Mouse (Mus musculus) megakaryocyte, embryonic 14.5 days (primary cell): ENCODE data around the gene Dot1l. TPM values are rescaled to one million over a fixed set of nuclear protein-coding genes. Genes with fewer than 3 reads are reported as not detected.

Experiments
- H3K27me3 ChIP-seq: replicated peaks from 2 replicates; pipeline ENCODE3; 2012; ENCODE audit warnings: inconsistent platforms
- H3K36me3 ChIP-seq: replicated peaks from 2 replicates; pipeline ENCODE3; 2012; ENCODE audit warnings: low read length, inconsistent platforms, mixed read lengths
- H3K4me1 ChIP-seq: 2 replicates; pipeline ENCODE4 v1.6.1; 2012; ENCODE audit warnings: inconsistent platforms
- H3K4me3 ChIP-seq: replicated peaks from 2 replicates; pipeline ENCODE3; 2012; ENCODE audit warnings: moderate library complexity, mild to moderate bottlenecking, inconsistent platforms
- H3K9me3 ChIP-seq: 2 replicates; pipeline ENCODE4 v1.6.1; 2012; ENCODE audit warnings: inconsistent platforms
- FLI1 ChIP-seq: IDR thresholded peaks from 2 replicates; pipeline ENCODE4 v1.6.1; 2012; ENCODE audit warnings: low read length, inconsistent platforms, mixed read lengths
- GATA1 ChIP-seq: IDR thresholded peaks from 3 replicates; pipeline ENCODE4 v1.6.1; 2012; ENCODE audit warnings: mixed read lengths, low read length, inconsistent platforms, borderline replicate concordance
- polyA plus RNA-seq: library from polyadenylated mRNA; stranded (reverse); fragments of >175 nt; gene quantifications from 2 replicates; pipeline ENCODE4 v1.2.3, GENCODE M21; 2012; ENCODE audit warnings: low replicate concordance; ENCODE audit not compliant: insufficient read depth

Gene Dot1l
- polyA plus RNA-seq, 1 experiment, result 35.3 TPM

- H3K4me1 ChIP-seq, result peaks cover 52% of the 10 kb centered on the region
- peaks cover 11% of the 10 kb centered on the region for H3K9me3 ChIP-seq
- H3K27me3 ChIP-seq, result peaks cover 92% of the 10 kb centered on the region
- TF ChIP-seq FLI1 (no peak), GATA1 (no peak)
- H3K36me3 ChIP-seq, result no peaks in the 10 kb centered on the region
- no peak overlapping the region for H3K4me3 ChIP-seq
Observed at GRCm38 (mm10) chr10:80839848-80840247, 84.8 kb downstream of the Dot1l start.

- peaks cover 41% of the 10 kb centered on the region for H3K4me1 ChIP-seq
- no peak overlapping the region for H3K4me3 ChIP-seq
- no peak for TF ChIP-seq FLI1
- TF ChIP-seq GATA1, result no peak
- peaks cover 92% of the 10 kb centered on the region for H3K27me3 ChIP-seq
- no peaks in the 10 kb centered on the region for H3K36me3 ChIP-seq
- H3K9me3 ChIP-seq, result no peaks in the 10 kb centered on the region
Observed at GRCm38 (mm10) chr10:80841685-80842084, 86.7 kb downstream of the Dot1l start.

GRCm38 (mm10) chr10:80842334-80842733 lies 87.3 kb downstream of the Dot1l start:
- H3K36me3 ChIP-seq, result no peaks in the 10 kb centered on the region
- no peak for TF ChIP-seq GATA1
- no peak for TF ChIP-seq FLI1
- no peak overlapping the region for H3K4me3 ChIP-seq
- H3K4me1 ChIP-seq, result peaks cover 34% of the 10 kb centered on the region
- H3K27me3 ChIP-seq, result peaks cover 91% of the 10 kb centered on the region
- H3K9me3 ChIP-seq, result no peaks in the 10 kb centered on the region

DNA sequence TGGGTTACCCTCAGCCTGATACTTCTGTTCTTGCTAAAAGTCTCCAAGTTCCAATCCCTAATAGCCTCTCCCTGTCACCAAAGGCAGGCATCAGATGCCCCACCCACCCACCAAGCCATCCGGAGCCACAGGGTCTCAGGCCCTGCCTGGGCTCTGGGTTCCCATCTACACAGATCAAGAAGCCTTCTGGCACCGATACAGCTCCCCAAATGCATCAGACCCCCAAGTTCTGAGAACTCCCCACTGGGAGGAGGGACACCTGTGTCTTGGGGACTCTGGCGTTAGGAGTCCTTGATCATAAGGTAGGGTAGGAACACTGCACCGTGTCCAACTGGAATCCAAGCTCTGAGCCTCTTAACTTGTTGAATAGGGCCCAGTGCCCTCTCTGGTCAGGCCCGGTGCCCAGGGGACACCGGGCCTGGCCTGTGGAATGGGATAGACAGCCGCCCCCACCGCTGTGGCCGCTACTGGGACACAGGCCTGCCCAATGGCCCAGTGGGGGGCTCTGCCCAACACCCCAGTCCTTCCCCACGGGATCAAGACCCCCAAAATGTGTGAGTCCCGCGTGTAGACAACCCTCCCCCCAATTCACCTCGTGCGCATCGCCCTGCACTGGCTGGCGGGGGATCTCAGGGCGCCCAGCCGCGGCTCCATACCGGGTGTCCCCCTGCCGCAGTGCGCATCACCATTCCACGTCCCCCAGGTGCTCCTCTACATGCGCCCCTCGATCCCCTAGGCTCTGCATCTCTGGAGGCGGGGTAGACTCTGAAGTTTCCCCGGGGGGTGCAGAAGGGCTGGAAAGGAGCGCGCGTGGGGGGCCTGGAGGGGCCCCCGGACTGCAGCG lies 88.3 kb downstream of the Dot1l start:
- Histone ChIP-seq H3K4me3 (peak overlapping the region; percentile 82), H3K4me1 (peaks cover 28% of the 10 kb centered on the region), H3K9me3 (no peaks in the 10 kb centered on the region), H3K27me3 (peaks cover 83% of the 10 kb centered on the region), H3K36me3 (no peaks in the 10 kb centered on the region)
- TF ChIP-seq FLI1, result no peak
- TF ChIP-seq GATA1, result no peak

DNA sequence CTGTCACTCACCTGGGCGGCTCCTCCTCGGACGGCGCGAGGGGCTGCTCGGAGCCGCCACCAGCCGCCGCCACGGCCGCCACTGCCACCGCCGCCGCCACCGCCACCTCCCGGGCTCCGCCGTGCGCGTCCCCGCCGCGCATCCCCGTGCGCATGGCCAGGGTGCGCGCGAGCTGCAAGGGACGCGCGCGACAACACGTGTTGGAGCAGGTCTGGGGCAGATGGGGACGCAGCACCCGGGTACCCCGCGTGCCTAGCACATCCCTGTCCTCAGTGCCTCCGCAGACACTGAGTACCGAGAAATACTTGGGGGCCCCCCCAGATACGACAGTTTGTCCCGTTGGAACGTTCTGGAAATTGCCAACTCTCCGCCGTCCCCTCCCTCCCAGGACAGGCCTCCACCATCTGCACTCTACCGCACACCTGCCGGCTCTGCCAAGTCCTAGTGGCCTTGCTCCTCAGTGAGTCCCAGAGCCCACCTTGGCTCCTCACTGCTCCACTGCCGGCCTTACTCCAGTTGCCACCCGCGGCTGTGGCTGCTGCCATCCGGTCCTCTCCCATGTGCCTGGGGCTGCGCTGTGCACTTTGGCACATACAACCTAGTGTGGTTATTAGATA lies 89.0 kb downstream of the Dot1l start, which contains the start of gene Lingo3:
Gene Lingo3 (minus strand): TSS at position 109 of the 617 bp plus-strand sequence.
- TF ChIP-seq FLI1 (no peak), GATA1 (no peak)
- H3K36me3 ChIP-seq, result no peaks in the 10 kb centered on the region
- H3K4me3 ChIP-seq, result peak within 1 kb of the TSS; percentile 82
- H3K9me3 ChIP-seq, result no peaks in the 10 kb centered on the region
- H3K4me1 ChIP-seq, result peaks cover 31% of the 10 kb centered on the region
- H3K27me3 ChIP-seq, result peaks cover 78% of the 10 kb centered on the region

Other genes with a start within 250 kb of the Dot1l start
- 0.49 TPM in 1 of 2 replicates, not detected in the other for gene Atp8b3, start 216.1 kb upstream of the Dot1l start, polyA plus RNA-seq
- 81.2 and 149 TPM in 2 replicates for gene Rexo1, start 193.6 kb upstream of the Dot1l start, polyA plus RNA-seq
- gene Klf16, start 177.9 kb upstream of the Dot1l start, polyA plus RNA-seq, result 35.6 and 98.1 TPM in 2 replicates
- 581 and 2,064 TPM in 2 replicates for gene Abhd17a, start 164.9 kb upstream of the Dot1l start, polyA plus RNA-seq
- 19.2 and 31.4 TPM in 2 replicates for gene Scamp4, start 152.3 kb upstream of the Dot1l start, polyA plus RNA-seq
- 5.7 and 13.7 TPM in 2 replicates for gene Adat3, start 152.3 kb upstream of the Dot1l start, polyA plus RNA-seq
- not detected in 2 replicates for gene Gm49322, start 149.2 kb upstream of the Dot1l start, polyA plus RNA-seq
- gene Csnk1g2, start 132.4 kb upstream of the Dot1l start, polyA plus RNA-seq, result 476 and 617 TPM in 2 replicates
- gene Btbd2, start 98.1 kb upstream of the Dot1l start, polyA plus RNA-seq, result 91.6 and 121 TPM in 2 replicates
- gene Mknk2, start 77.1 kb upstream of the Dot1l start, polyA plus RNA-seq, result 472 and 996 TPM in 2 replicates
- 61.8 and 135 TPM in 2 replicates for gene Mob3a, start 53.2 kb upstream of the Dot1l start, polyA plus RNA-seq
- gene Izumo4, start 53.0 kb upstream of the Dot1l start, polyA plus RNA-seq, result 19.4 and 27.8 TPM in 2 replicates
- gene Ap3d1, start 12.9 kb upstream of the Dot1l start, polyA plus RNA-seq, result 10.9 and 24.8 TPM in 2 replicates
- gene Sf3a2, start 43.0 kb downstream of the Dot1l start, polyA plus RNA-seq, result 413 and 1,110 TPM in 2 replicates
- 184 and 251 TPM in 2 replicates for gene Plekhj1, start 43.4 kb downstream of the Dot1l start, polyA plus RNA-seq
- 1.1 and 5.5 TPM in 2 replicates for gene Amh, start 50.0 kb downstream of the Dot1l start, polyA plus RNA-seq
- gene Jsrp1, start 58.3 kb downstream of the Dot1l start, polyA plus RNA-seq, result not detected in 2 replicates
- gene Oaz1, start 71.5 kb downstream of the Dot1l start, polyA plus RNA-seq, result 2,272 and 5,289 TPM in 2 replicates
- gene Lingo3, start 88.8 kb downstream of the Dot1l start, polyA plus RNA-seq, result 0.04 TPM in 1 of 2 replicates, not detected in the other
- 6.8 and 219 TPM in 2 replicates for gene Lsm7, start 100.0 kb downstream of the Dot1l start, polyA plus RNA-seq
- 33.4 and 118 TPM in 2 replicates for gene Sppl2b, start 100.1 kb downstream of the Dot1l start, polyA plus RNA-seq
- 0.08 TPM in 1 of 2 replicates, not detected in the other for gene Tmprss9, start 116.6 kb downstream of the Dot1l start, polyA plus RNA-seq
- gene Timm13, start 145.8 kb downstream of the Dot1l start, polyA plus RNA-seq, result 88.8 and 345 TPM in 2 replicates
- gene Lmnb2, start 163.0 kb downstream of the Dot1l start, polyA plus RNA-seq, result 11.8 and 16.6 TPM in 2 replicates
- gene Gadd45b, start 174.9 kb downstream of the Dot1l start, polyA plus RNA-seq, result 29.3 and 96.0 TPM in 2 replicates